Mouse (Mus musculus) urinary bladder, postnatal 4 days (tissue): ENCODE results near the gene Cox5a.

Experiments
- DNase-seq, 2 experiments: peaks; one replicate each; pipeline ENCODE4 v3.0.0; 2021 to 2022; ENCODE audit warnings: low spot score in 2 of 2

Cox5a gene

DNA sequence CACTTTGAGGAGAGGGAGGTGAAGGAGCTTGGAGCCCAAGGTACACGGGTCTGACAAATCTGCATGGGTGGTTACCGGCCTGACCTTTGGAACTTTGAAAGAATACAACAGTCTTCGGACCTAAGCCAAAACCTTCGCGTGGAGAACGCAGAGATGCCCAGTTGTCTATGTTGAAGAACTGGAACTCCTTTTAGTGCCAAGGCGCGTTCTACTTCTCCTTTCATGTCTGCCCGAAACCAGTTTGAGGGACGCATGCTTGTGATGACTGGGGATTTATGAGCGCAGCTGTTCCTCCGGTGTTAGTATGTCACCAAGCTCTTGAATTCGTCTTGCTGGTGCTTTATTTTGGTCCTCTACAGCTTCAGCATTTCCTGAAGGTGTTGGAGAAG, 40.6 kb downstream of the Cox5a start:
- no peak for DNase-seq

DNA sequence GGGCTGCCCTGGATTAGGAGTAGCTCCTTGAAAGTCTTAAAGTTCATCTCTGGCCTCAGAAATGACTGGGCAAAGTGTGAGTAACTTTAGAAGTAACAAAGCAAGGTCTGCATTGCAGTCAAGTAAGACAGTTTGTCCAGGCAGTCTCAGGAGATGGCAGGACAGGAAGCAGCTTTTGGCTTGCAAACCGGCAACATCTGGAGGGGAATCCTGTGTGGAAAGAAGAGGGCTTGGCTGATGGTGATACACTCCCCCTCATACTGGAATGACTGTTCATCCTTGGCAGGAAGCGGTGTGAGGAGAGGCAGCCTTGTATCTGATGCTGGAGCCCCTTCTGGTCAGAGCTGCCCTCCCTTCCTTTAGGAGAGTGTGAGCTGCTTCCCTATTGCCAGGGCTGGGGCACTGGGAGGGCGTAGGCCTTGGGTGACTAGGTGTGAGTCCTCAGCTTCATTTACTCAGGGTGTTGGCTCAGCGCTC, 41.9 kb downstream of the Cox5a start:
- DNase-seq = peak in 1 of 2 experiments; percentile 66

DNA sequence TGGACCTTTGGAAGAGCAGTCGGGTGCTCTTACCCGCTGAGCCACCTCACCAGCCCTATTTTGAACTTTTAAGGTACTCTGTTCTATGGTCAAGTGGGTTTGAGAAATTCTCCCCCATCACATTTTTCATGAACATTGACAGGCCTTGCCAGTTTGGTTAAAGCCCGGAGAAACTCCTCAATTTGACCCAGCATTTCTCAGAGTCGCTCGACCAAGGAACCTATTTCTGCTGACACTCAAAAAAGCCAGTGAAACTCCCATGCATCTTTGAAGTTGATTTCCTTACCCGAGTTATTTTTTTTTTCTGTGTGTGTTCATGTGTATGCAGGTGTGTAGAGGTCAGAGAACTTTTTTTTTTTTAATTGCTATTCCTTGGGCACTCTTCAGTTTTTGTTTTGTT, 43.5 kb downstream of the Cox5a start:
- DNase-seq = no peak

DNA sequence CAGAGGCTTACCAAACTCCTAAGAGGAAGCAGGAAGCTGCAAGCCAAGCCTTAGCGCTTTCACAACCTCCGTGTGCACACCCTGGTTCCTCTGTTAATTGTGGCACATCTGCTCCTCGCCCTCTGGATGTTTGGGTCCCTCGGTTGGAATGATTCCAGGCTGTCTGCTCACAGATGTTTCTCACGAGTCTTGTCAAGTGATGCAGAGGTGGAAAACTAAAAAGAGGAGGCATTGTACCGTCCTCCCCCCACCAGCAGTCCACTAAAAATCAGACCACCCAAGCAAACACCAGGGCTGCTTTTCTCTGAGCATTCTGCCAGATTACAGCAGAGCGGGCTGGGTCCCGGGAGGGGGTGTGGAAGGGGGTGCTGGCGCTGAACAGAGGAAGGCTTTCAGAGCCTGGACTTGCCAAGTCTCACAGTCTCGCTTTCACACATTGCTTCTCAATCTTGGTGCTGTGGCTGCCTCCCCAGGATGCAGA, 44.7 kb downstream of the Cox5a start:
- peak in 1 of 2 experiments; percentile 73 for DNase-seq

DNA sequence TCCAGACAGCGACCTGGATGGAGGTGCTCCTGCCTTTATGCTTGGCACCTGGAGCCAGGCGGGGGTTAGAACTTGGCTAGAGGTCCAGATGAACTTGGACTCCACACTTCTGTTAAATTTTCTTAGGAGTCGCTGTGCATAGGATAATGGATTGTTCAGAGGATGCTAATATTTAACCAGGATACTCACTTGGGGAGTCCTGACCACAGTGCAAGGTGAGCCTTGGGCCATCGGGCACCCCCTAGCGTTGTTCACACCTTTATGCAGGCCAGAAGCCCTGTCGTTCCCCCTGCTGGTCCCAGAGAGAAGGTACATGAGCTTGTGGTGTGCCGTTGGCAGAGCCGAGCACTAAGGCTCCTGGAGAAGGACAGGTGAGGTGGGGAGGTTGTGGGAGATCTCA, 45.8 kb downstream of the Cox5a start:
- DNase-seq = no peak

DNA sequence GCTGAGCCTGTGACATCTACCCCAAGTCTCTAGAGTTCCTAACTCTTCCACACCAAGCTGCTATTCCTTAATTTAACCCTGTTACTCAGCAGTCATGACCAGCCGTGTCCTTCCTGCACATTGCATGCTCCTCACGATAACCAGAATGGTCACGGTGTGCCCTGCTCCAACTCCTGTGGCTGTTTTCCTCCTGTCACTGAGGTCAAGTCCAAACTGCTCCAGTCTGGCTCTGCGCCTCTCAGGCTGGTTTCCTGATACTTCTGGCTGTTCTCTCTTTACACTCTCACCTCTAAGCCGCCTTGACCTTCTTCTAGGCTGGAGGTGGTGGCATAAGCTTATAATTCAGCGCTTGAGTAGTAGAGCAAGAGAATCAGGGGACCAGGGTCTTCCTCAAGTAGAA, 47.4 kb downstream of the Cox5a start:
- DNase-seq = no peak

DNA sequence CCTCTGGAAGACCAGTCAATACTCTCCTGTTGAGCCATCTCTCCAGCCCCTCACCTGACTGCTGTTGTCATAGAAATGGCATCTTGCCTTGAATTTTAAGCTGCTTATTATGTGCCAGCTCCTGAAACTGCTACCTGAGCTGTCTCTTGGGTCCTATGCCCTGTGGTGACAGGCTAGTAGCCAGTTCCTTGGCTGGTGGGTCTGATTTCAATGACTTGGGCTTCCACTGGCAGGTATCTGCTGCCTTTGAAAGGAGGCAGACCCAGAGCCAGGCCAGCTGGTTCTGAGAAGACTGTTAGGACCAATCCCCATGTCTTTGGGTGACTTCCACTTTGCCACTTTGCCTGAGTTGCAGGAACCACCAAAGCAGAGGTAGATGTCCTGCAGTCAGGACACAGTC, 53.3 kb downstream of the Cox5a start:
- DNase-seq = no peak

DNA sequence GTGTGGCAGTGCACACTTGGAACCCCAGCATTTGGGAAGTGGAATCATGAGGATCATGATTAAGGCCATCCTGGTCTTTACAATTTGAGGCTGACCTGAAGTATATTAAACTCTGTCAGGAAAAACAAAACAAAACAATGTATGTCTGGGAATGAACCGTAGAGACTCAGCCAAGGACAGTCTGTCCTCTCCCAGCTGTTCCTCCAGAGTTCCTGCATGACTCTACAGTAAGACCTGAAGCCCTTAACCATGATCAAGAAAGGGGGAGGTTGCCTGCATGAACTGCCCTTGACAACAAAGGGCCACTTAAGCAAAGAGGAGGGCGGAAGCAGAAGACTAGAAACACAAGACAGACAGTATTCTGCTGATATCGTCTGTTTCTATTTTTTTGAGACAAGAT, 54.5 kb downstream of the Cox5a start:
- no peak for DNase-seq

DNA sequence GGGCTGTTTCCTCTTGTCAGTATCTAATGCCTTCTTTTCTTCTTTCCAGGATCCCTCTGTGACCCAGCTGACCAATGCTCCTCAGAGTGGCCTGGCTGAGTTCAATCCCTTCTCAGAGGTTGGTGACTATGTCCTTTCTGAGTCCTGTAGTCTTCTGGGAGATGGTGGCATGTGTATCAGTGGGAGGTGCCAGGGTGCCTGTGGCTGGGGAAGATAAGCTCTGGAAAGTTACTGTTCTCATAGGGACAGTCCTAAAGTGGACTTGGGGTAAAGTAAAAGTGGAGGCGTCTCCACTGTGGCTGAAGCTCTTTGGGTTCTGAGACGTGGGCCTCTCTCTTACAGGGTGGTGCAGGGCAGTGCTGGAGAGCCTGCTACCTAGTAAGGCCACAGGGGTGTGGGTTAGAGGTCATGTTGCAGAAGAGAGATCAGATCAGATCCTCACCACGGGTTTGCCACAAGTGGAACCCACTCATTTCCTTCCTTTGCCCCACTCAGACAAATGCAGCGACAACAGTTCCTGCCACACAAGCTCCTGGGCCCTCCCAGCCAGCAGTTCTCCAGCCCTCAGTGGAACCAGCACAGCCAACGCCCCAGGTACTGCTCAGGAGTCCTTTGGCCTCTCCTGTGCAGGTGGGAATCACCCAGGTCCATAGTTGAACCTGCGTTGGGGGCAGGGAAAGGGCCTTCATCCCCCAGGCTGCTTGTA, 56.2 kb downstream of the Cox5a start:
- no peak for DNase-seq
